Mouse (Mus musculus) liver, embryonic 14.5 days (tissue): ENCODE results near the gene Eef1akmt2. TPM values are rescaled to one million over a fixed set of nuclear protein-coding genes. Genes with fewer than 3 reads are reported as not detected.

Experiments used
- ATAC-seq: fragments of 200-750 bp; cut with Nextera tagmentation; 2 replicates; pipeline ENCODE4 v1.8.0; 2017; ENCODE audit warnings: moderate number of reproducible peaks, mild to moderate bottlenecking, moderate library complexity; ENCODE audit not compliant: insufficient read depth
- DNase-seq, 3 experiments: peaks; one replicate each; pipeline ENCODE4 v3.0.0-alpha.2; 2012 to 2013; ENCODE audit warnings: low read depth in 3 of 3, low spot score in 3 of 3
- H3K27ac ChIP-seq: fragments of 300-500 bp; sonication (generic); 2 replicates; pipeline ENCODE4 v1.5.1; 2014; ENCODE audit warnings: moderate library complexity, mild to moderate bottlenecking, control low read depth, inconsistent platforms
- H3K27me3 ChIP-seq: fragments of 300-500 bp; sonication (generic); 2 replicates; pipeline ENCODE4 v1.6.1; 2014; ENCODE audit warnings: mild to moderate bottlenecking, low read length, moderate library complexity; ENCODE audit not compliant: control insufficient read depth, insufficient read depth
- H3K36me3 ChIP-seq: fragments of 300-500 bp; sonication (generic); replicated peaks from 2 replicates; pipeline ENCODE4 v1.6.1; 2014; ENCODE audit warnings: low read depth; ENCODE audit not compliant: control insufficient read depth, insufficient read depth
- H3K4me1 ChIP-seq, 2 experiments: fragments of 200-500 bp in 1 of 2; fragments of 300-500 bp in 1 of 2; sonication (generic) in 1 of 2; replicated peaks; 2 replicates each; pipeline ENCODE4 v1.6.1; 2012 to 2014; ENCODE audit warnings: antibody characterized with exemption in 1 of 2, inconsistent platforms in 1 of 2, low read length in 1 of 2; ENCODE audit not compliant: control insufficient read depth in 2 of 2, insufficient read depth in 2 of 2
- H3K4me2 ChIP-seq: fragments of 300-500 bp; sonication (generic); 2 replicates; pipeline ENCODE4 v1.6.1; 2014; ENCODE audit warnings: low read depth, mild to moderate bottlenecking, control low read depth, moderate library complexity
- H3K4me3 ChIP-seq, 2 experiments: fragments of 200-500 bp in 1 of 2; fragments of 300-500 bp in 1 of 2; sonication (generic) in 1 of 2; 2 replicates each; pipeline ENCODE4 v1.5.1; 2012 to 2014; ENCODE audit warnings: low read depth in 2 of 2, low read length in 2 of 2, mild to moderate bottlenecking in 2 of 2, control low read depth in 1 of 2, inconsistent platforms in 1 of 2, moderate library complexity in 1 of 2; ENCODE audit not compliant: insufficient read depth in 1 of 2
- H3K9ac ChIP-seq: fragments of 300-500 bp; sonication (generic); replicated peaks from 2 replicates; pipeline ENCODE4 v1.6.1; 2014; ENCODE audit warnings: mild to moderate bottlenecking, control low read depth, moderate library complexity
- H3K9me3 ChIP-seq: fragments of 300-500 bp; sonication (generic); 2 replicates; pipeline ENCODE4 v1.6.1; 2016; ENCODE audit warnings: low read length, mixed read lengths; ENCODE audit not compliant: control insufficient read depth
- CTCF ChIP-seq: IDR thresholded peaks from 2 replicates; pipeline ENCODE4 v1.5.1; 2016; ENCODE audit warnings: antibody characterized with exemption, low read depth, control low read depth
- EP300 ChIP-seq: IDR thresholded peaks from 2 replicates; pipeline ENCODE4 v1.6.1; 2016; ENCODE audit warnings: antibody characterized with exemption, low read depth
- WGBS: fragments of 180-500 bp; shearing (Covaris S2); extraction: QIAGEN DNeasy Blood & Tissue Kit; methylation state at CpG from one replicate; pipeline ENCODE4 v1.1.7; 2014; ENCODE audit not compliant: insufficient replicate concordance; 5-methylcytosine and 5-hydroxymethylcytosine counted together
- polyA plus RNA-seq, 2 experiments: library from polyadenylated mRNA; depleted of rRNA in 1 of 2; stranded (reverse) in 1 of 2; unstranded in 1 of 2; fragments of >200 nt; fragmentation: Nextera tagmentation in 1 of 2; extraction: Ambion mirVana in 1 of 2; gene quantifications; 2 replicates each; pipeline versions ENCODE4 v1.2.1 to v1.2.3; 2012 to 2014

Gene Eef1akmt2
- polyA plus RNA-seq, 2 experiments, result 13.1 to 19.0 TPM

DNA sequence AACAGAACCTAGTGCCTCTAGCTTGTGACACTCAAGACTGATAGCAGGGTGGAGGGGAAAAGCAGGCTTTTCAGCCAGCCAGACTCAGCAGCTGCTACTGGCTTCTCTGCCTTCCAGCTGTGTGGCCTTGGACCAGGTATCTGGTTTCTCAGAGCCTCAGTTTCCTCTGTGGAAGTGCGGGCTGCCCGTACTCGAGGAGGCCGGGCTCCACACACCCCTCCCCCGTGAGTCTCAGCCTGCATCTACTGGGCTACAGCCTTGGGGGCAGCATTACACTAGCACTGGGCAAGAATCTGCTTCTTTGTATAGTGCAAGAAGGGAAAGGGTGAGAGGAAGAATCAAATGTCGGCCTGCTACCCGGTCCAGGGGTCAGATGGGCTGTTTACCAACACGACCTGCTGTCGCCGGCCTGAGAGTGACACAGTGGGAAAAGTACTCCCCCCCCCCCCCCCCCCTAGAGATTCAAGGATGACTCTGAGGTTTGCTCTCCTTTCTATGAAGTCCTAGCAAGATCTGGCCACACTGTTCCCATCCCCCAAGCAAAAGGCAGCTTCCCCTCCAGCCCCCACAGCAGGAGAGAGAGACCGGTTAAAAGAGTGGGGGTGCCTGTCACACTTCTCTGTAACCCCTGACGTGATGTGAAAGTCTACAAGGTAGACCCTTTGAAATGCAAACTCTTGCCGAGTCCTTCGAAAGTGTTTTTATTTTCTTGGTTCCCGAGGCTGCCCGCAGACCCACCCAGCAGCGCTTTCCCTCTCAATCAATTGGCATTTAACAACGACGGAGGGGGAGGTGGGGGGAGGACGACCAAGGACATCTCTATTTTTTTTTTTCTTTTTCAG lies 43.4 kb downstream of the Eef1akmt2 start:
- peaks cover 40 to 55% of the 10 kb centered on the region in 2 experiments for H3K4me1 ChIP-seq
- peak overlapping the region; percentile 60 for H3K27ac ChIP-seq
- H3K4me3 ChIP-seq, result no peak overlapping the region
- no peaks in the 10 kb centered on the region for H3K36me3 ChIP-seq
- DNase-seq (no peak), ATAC-seq (no peak)
- H3K9ac ChIP-seq, result peak overlapping the region; percentile 39
- 12% methylated on average over 20 of the region's 20 CpGs for WGBS
- no peaks in the 10 kb centered on the region for H3K9me3 ChIP-seq
- H3K4me2 ChIP-seq, result peak overlapping the region; percentile 47
- TF ChIP-seq EP300, result no peak
- 0 out of 2 replicates have a peak, but pooled peaks have one; percentile 18 for TF ChIP-seq CTCF
- H3K27me3 ChIP-seq, result peaks cover 10% of the 10 kb centered on the region

DNA sequence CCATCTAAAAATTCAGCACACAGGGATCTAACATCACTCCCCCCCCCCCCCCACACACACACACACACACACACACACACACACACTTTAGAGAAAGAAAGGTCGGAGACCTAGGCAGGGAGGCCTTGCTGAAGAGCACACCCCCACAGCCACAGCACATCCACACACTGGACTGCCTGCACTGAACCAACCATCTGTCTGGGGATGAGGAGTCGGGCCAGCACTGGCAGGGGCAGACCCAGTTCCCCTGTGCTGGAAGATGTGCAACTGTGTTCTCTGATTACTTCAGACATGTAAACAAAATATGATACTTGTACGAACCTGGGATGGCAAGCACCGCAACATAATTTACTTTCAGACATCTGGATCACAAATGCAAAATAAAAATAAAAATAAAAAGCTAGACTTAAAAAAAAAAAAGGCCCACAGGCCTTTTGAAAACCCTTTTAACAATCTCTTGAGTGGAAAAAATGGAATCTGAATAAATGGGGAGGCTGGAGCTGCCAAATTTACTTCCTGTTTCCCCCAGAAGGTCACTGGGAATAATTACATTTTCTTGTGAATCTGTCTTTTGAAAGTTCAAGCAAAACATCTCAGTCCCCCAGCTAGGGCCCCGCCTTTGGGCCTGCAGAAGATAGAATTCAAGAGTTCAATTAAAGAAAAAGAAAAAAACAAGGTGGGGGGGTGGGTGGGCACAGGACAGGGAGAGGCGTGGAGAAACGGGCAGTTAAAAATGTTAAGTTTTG lies 44.2 kb downstream of the Eef1akmt2 start:
- TF ChIP-seq CTCF (no peak), EP300 (no peak)
- Histone ChIP-seq H3K4me3 (no peak overlapping the region), H3K27me3 (peaks cover 2% of the 10 kb centered on the region; the same call in 1 of the 2 replicates), H3K4me2 (no peak overlapping the region), H3K36me3 (no peaks in the 10 kb centered on the region), H3K9ac (no peak overlapping the region; the same call in 1 of the 2 replicates), H3K9me3 (no peaks in the 10 kb centered on the region), H3K4me1 (peaks cover 44 to 59% of the 10 kb centered on the region in 2 experiments), H3K27ac (peak overlapping the region; percentile 60; the same call in 1 of the 2 replicates)
- DNase-seq (no peak), ATAC-seq (no peak)
- 73% methylated on average over 7 of the region's 7 CpGs for WGBS

DNA sequence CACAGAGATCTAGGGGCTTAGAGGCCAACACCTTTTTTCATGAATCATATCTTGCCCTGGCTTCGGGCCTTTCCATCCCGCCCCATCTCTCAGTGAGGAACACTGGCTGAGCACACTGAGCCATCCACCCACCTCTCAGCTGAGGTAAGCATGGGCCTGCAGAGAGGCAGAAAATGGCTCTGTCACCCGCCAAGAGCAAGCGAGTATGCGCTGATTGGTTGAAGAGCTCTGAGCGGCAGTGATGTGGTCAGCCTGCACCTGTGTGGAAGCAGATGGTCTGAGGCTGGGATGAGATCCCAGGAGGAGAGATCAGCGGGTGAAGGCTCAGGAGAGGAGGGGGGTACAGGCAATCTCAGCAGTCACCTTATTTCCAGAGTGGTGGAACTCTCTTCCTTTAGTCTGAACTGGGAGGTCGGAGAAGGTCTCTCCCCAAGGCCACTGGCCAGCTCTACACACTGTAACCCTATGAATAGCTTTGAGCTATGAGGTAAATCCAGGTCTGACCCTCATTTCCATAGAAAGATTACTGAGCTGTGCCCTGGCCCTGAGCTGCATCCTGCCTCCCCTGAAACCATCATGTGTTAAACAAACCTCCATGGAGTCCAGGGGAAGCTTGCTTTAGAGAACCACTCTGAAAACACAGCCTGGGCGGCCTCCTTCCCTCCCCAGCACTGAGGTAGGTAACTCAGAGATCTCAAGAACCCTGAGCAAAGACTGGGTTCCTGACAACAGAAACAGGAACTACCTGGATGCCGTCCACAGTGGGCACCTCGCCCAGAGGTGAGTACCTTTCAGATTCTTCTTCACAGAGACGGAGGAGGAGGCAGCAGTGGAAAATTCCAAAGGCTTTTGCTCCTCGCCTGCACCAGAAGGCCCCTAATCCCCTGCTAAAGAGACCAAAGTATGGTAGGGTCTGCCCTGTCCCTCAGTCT lies 45.3 kb downstream of the Eef1akmt2 start:
- TF ChIP-seq CTCF, result no peak
- TF ChIP-seq EP300, result no peak
- H3K4me2 ChIP-seq, result no peak overlapping the region
- H3K9me3 ChIP-seq, result no peaks in the 10 kb centered on the region
- H3K27me3 ChIP-seq, result no peaks in the 10 kb centered on the region
- no peaks in the 10 kb centered on the region for H3K36me3 ChIP-seq
- 73% methylated on average over 13 of the region's 13 CpGs for WGBS
- H3K4me1 ChIP-seq, result peaks cover 44 to 59% of the 10 kb centered on the region in 2 experiments
- ATAC-seq (no peak), DNase-seq (no peak)
- H3K9ac ChIP-seq, result no peak overlapping the region
- H3K4me3 ChIP-seq, result no peak overlapping the region
- H3K27ac ChIP-seq, result no peak overlapping the region

DNA sequence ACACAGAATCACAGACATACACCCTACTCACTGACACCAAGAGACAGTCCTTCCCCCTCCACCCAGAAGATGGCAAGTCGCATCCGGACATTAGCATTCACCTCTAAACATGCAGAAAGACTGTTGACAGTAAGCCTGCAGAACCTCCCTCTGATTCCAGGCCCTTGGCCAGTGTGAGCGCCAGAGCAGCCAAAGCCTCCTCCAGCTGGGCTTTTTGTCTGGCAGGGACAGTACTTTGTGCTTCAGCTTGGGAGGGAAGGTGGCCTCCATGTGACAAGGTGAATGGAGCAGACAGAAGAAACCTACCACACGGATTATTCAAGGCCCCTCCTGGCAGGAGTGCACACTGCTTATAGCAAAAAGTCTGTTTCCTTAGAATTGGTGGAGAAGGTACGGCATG lies 46.2 kb downstream of the Eef1akmt2 start:
- H3K27me3 ChIP-seq, result no peaks in the 10 kb centered on the region
- no peaks in the 10 kb centered on the region for H3K9me3 ChIP-seq
- TF ChIP-seq CTCF, result no peak
- TF ChIP-seq EP300, result no peak
- no peaks in the 10 kb centered on the region for H3K36me3 ChIP-seq
- no peak overlapping the region for H3K4me3 ChIP-seq
- no peak overlapping the region for H3K4me2 ChIP-seq
- 76% methylated on average over 5 of the region's 5 CpGs for WGBS
- H3K4me1 ChIP-seq, result peaks cover 44 to 57% of the 10 kb centered on the region in 2 experiments
- DNase-seq (no peak), ATAC-seq (no peak)
- H3K27ac ChIP-seq, result no peak overlapping the region
- H3K9ac ChIP-seq, result no peak overlapping the region
